Mouse (Mus musculus) embryonic fibroblast, embryonic 13.5 days (primary cell): ENCODE results near the gene Dnal4.

Source experiments
- CTCF ChIP-seq: IDR thresholded peaks from 2 replicates; pipeline ENCODE4 v1.5.1; 2011; ENCODE audit warnings: mild to moderate bottlenecking, control low read depth, low read length, moderate library complexity, borderline replicate concordance; ENCODE audit not compliant: insufficient read depth
- POLR2A ChIP-seq: IDR thresholded peaks from 2 replicates; pipeline ENCODE4 v1.6.1; 2011; ENCODE audit warnings: low read depth, mild to moderate bottlenecking, control low read depth, low read length, moderate library complexity

GRCm38 (mm10) chr15:79728731-79729388, 48.8 kb downstream of the Dnal4 start:
- TF ChIP-seq CTCF (no peak), POLR2A (no peak)
